Mouse (Mus musculus): Measurements from ENCODE around the gene Tmem119. TPM values are rescaled to one million over a fixed set of nuclear protein-coding genes. Genes with fewer than 3 reads are reported as not detected.

The Tmem119 gene
- total and polyA plus RNA-seq, 2 experiments from 2014 or later: 12.4 to 28.4 TPM

DNA sequence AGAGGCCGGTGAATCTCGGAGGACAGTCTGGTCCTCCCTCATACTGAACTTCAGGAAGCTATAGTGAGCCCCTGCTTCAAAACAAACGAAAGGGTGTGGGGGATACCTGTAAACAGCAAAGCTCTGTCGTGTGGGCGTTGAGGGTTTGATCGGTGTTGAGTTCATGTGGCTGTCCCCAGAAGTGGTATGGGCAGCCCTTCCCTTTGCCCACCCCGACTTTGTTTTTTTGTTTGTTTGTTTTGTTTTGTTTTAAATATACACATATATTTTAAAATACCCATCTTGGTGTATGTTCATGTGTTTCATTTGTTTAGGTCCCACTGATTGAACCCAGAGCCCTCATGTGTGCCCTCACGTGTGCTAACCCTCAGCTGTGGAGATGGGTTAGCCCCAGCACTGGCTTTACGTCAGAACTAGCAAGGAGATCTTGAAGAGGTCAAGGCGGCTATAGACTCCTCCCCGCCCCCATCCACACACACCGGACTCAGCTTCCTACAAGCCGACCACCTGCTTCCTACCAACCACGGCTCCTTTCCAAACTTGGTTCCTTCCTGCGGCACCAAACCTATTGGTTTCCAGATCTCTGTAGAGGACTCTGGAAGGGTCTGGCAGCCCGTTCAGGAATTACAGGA is 33.1 kb upstream of the Tmem119 start:
- H3K27ac ChIP-seq (ENCODE audit: low read depth): no peak overlapping the region
- H3K4me3 ChIP-seq (ENCODE audit: low read depth, low read length): no peak overlapping the region
- WGBS: 55% methylated on average over 16 of the region's 16 CpGs
- no peak for TF ChIP-seq EP300 (IDR thresholded peaks at IDR 0.05; ENCODE audit: low read depth)
- no peaks in the 10 kb centered on the region for H3K4me1 ChIP-seq (ENCODE audit: control insufficient read depth, insufficient read depth)
- no peak for DNase-seq (ENCODE audit: low spot score)
- H3K9ac ChIP-seq (replicated peaks; ENCODE audit: low read depth, low read length): no peak overlapping the region
- ATAC-seq (ENCODE audit: insufficient read depth, low read depth): no peak; the same call in 1 of the 2 replicates
- H3K4me2 ChIP-seq (ENCODE audit: low read depth, low read length): no peak overlapping the region
- H3K36me3 ChIP-seq (replicated peaks; ENCODE audit: control insufficient read depth, insufficient read depth, low read length): no peaks in the 10 kb centered on the region
- no peaks in the 10 kb centered on the region for H3K9me3 ChIP-seq (replicated peaks; ENCODE audit: control insufficient read depth, low read length)
- no peaks in the 10 kb centered on the region for H3K27me3 ChIP-seq (ENCODE audit: control insufficient read depth, insufficient read depth, low read length)

DNA sequence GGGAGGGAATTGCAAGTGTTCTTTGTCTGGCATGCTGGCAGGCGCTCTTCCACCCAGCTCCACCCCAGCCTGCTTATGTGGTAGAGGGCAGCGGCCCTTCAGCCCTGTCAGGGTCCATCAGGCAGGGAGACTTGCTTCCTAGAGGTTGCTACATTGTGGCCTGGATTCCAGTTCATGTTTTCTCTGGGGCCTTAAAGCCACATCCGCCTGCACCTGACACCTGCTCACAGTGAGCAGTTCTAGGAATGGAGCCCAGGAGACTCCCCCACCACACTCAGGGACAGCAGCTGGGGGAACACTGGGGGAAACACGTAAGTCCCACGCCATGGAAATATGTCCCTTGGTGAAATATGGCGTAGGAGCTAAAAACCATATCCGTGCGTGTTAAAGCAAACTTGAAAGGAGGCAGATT is 32.2 kb upstream of the Tmem119 start, which contains the start of gene Selplg:
Gene Selplg (minus strand): TSS at position 155 of the 412 bp plus-strand sequence.
- H3K27ac ChIP-seq (ENCODE audit: low read depth): no peak within 1 kb of the TSS; the same call in 1 of the 2 replicates
- H3K36me3 ChIP-seq (replicated peaks; ENCODE audit: control insufficient read depth, insufficient read depth, low read length): no peaks in the 10 kb centered on the region
- 42% methylated on average over 8 of the region's 8 CpGs for WGBS
- no peaks in the 10 kb centered on the region for H3K9me3 ChIP-seq (replicated peaks; ENCODE audit: control insufficient read depth, low read length)
- H3K4me3 ChIP-seq (ENCODE audit: low read depth, low read length): no peak within 1 kb of the TSS; the same call in 1 of the 2 replicates
- no peak for TF ChIP-seq EP300 (IDR thresholded peaks at IDR 0.05; ENCODE audit: low read depth)
- no peak for TF ChIP-seq CTCF (IDR thresholded peaks at IDR 0.05; ENCODE audit: low read depth)
- no peak within 1 kb of the TSS; the same call in 1 of the 2 replicates for H3K4me2 ChIP-seq (ENCODE audit: low read depth, low read length)
- H3K4me1 ChIP-seq (ENCODE audit: control insufficient read depth, insufficient read depth): no peaks in the 10 kb centered on the region
- DNase-seq (ENCODE audit: low spot score): no peak
- H3K9ac ChIP-seq (replicated peaks; ENCODE audit: low read depth, low read length): no peak within 1 kb of the TSS
- H3K27me3 ChIP-seq (ENCODE audit: control insufficient read depth, insufficient read depth, low read length): no peaks in the 10 kb centered on the region
- ATAC-seq (ENCODE audit: insufficient read depth, low read depth): no peak

DNA sequence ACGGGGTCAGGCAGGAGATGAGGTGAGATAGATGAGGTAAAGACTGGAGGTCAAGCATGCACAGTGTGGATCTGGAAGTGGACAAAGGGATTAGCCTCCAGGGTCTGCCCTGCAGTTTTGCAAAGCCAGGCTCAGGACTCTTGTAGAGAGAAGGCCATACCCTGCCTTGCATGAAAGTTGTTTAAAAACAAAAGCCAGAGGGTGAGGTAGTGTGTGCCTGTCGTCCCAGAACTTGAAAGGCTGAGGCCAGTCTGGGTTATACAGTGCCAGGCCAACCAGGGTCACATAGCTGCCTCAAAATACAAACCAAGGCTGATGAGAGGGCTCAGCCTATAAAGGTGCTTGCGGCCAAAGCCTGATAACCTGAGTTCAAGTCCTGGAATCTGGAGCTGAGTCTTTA is 31.4 kb upstream of the Tmem119 start:
- no peaks in the 10 kb centered on the region for H3K4me1 ChIP-seq (ENCODE audit: control insufficient read depth, insufficient read depth)
- H3K36me3 ChIP-seq (replicated peaks; ENCODE audit: control insufficient read depth, insufficient read depth, low read length): no peaks in the 10 kb centered on the region
- no peak overlapping the region for H3K9ac ChIP-seq (replicated peaks; ENCODE audit: low read depth, low read length)
- no peak overlapping the region; the same call in 1 of the 2 replicates for H3K27ac ChIP-seq (ENCODE audit: low read depth)
- H3K27me3 ChIP-seq (ENCODE audit: control insufficient read depth, insufficient read depth, low read length): no peaks in the 10 kb centered on the region
- no peak overlapping the region; the same call in 1 of the 2 replicates for H3K4me3 ChIP-seq (ENCODE audit: low read depth, low read length)
- no peak for TF ChIP-seq EP300 (IDR thresholded peaks at IDR 0.05; ENCODE audit: low read depth)
- no peak for TF ChIP-seq CTCF (IDR thresholded peaks at IDR 0.05; ENCODE audit: low read depth)
- no peak for DNase-seq (ENCODE audit: low spot score)
- no peak for ATAC-seq (ENCODE audit: insufficient read depth, low read depth)
- no peak overlapping the region; the same call in 1 of the 2 replicates for H3K4me2 ChIP-seq (ENCODE audit: low read depth, low read length)
- WGBS: 43% methylated on average over 3 of the region's 3 CpGs
- H3K9me3 ChIP-seq (replicated peaks; ENCODE audit: control insufficient read depth, low read length): no peaks in the 10 kb centered on the region

DNA sequence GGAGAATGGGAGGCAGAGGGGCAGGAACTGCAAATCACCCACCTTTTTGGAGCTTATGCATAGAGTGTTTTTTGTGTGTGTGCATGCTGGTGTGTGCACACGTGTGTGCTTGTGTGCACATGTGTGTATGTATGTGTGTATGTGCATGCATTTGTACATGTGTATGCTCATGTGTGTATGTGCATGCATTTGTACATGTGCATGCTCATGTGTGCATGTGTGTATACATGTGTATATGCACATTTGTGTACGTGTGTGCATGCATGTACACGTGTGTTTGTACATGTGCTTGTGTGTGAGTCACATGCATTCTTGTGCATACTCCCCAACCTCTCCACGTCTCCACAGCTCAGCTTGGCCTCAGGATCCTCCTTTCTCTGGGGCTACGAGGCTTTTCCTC is 30.5 kb upstream of the Tmem119 start:
- ATAC-seq (ENCODE audit: insufficient read depth, low read depth) (no peak), DNase-seq (ENCODE audit: low spot score) (no peak)
- H3K9me3 ChIP-seq (replicated peaks; ENCODE audit: control insufficient read depth, low read length): no peaks in the 10 kb centered on the region
- H3K4me2 ChIP-seq (ENCODE audit: low read depth, low read length): no peak overlapping the region
- TF ChIP-seq CTCF (IDR thresholded peaks at IDR 0.05; ENCODE audit: low read depth) (no peak), EP300 (IDR thresholded peaks at IDR 0.05; ENCODE audit: low read depth) (no peak)
- no peaks in the 10 kb centered on the region for H3K4me1 ChIP-seq (ENCODE audit: control insufficient read depth, insufficient read depth)
- H3K9ac ChIP-seq (replicated peaks; ENCODE audit: low read depth, low read length): no peak overlapping the region
- H3K4me3 ChIP-seq (ENCODE audit: low read depth, low read length): no peak overlapping the region
- H3K27me3 ChIP-seq (ENCODE audit: control insufficient read depth, insufficient read depth, low read length): no peaks in the 10 kb centered on the region
- no peaks in the 10 kb centered on the region for H3K36me3 ChIP-seq (replicated peaks; ENCODE audit: control insufficient read depth, insufficient read depth, low read length)
- no peak overlapping the region for H3K27ac ChIP-seq (ENCODE audit: low read depth)
- WGBS: 73% methylated on average over 5 of the region's 5 CpGs

DNA sequence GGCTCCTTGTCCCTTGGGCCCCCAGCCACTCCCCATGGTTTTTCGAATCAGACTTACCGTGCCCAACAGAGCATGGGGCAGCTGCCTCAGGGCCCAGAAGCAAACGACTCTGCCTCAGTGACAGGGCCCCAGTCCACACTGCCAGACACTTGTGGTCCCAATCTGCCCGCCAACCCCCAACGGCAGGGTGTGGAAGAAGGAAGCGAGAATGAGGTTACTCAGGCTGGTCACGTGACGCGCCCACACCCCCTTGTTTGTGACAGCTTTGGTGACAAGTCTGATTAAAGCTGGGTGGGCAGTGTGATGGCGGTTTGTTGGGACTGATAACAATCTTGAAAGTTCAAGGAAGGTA is 30.0 kb upstream of the Tmem119 start:
- 45% methylated on average over 10 of the region's 10 CpGs for WGBS
- ATAC-seq (ENCODE audit: insufficient read depth, low read depth): no peak
- 0 out of 2 replicates have a peak overlapping the region, but pooled peaks have one; percentile 11 for H3K27ac ChIP-seq (ENCODE audit: low read depth)
- no peaks in the 10 kb centered on the region for H3K4me1 ChIP-seq (ENCODE audit: control insufficient read depth, insufficient read depth)
- no peaks in the 10 kb centered on the region for H3K9me3 ChIP-seq (replicated peaks; ENCODE audit: control insufficient read depth, low read length)
- TF ChIP-seq EP300 (IDR thresholded peaks at IDR 0.05; ENCODE audit: low read depth) (no peak), CTCF (IDR thresholded peaks at IDR 0.05; ENCODE audit: low read depth) (no peak)
- H3K4me2 ChIP-seq (ENCODE audit: low read depth, low read length): peak overlapping the region; percentile 31; the same call in 1 of the 2 replicates
- H3K9ac ChIP-seq (replicated peaks; ENCODE audit: low read depth, low read length): no peak overlapping the region
- peak overlapping the region; percentile 27; the same call in 1 of the 2 replicates for H3K4me3 ChIP-seq (ENCODE audit: low read depth, low read length)
- H3K36me3 ChIP-seq (replicated peaks; ENCODE audit: control insufficient read depth, insufficient read depth, low read length): no peaks in the 10 kb centered on the region
- DNase-seq (ENCODE audit: low spot score): no peak
- no peaks in the 10 kb centered on the region for H3K27me3 ChIP-seq (ENCODE audit: control insufficient read depth, insufficient read depth, low read length)
